Mouse (Mus musculus) kidney, postnatal 0 days (tissue): ENCODE measurements around the gene Dynlt1f. TPM values are rescaled to one million over a fixed set of nuclear protein-coding genes. Genes with fewer than 3 reads are reported as not detected.
"Not testable (repeated sequence)": the region's sequence is repeated elsewhere in the genome, so short reads cannot be mapped to it uniquely, and the experiment has no call there.

Source experiments
- ATAC-seq: fragments of 200-750 bp; cut with Nextera tagmentation; replicated peaks from 2 replicates; pipeline ENCODE4 v1.8.0; 2017; ENCODE audit warnings: low read depth, moderate number of reproducible peaks, moderate TSS enrichment, moderate library complexity; ENCODE audit not compliant: low FRiP score
- DNase-seq: peaks from one replicate; pipeline ENCODE4 v3.0.0-alpha.2; 2016; ENCODE audit warnings: low spot score
- H3K27ac ChIP-seq: fragments of 300-500 bp; sonication (generic); 2 replicates; pipeline ENCODE4 v1.5.1; 2014; ENCODE audit warnings: mild to moderate bottlenecking
- H3K27me3 ChIP-seq: fragments of 300-500 bp; sonication (generic); 2 replicates; pipeline ENCODE4 v1.6.1; 2014; ENCODE audit warnings: low read length, mixed read lengths; ENCODE audit not compliant: insufficient read depth
- H3K36me3 ChIP-seq: fragments of 300-500 bp; sonication (generic); 2 replicates; pipeline ENCODE4 v1.6.1; 2014; ENCODE audit warnings: low read length, mixed read lengths; ENCODE audit not compliant: insufficient read depth
- H3K4me1 ChIP-seq: fragments of 300-500 bp; sonication (generic); replicated peaks from 2 replicates; pipeline ENCODE4 v1.6.1; 2014; ENCODE audit warnings: antibody characterized with exemption, low read length, mixed read lengths; ENCODE audit not compliant: insufficient read depth
- H3K4me2 ChIP-seq: fragments of 300-500 bp; sonication (generic); 2 replicates; pipeline ENCODE4 v1.6.1; 2014; ENCODE audit warnings: mild to moderate bottlenecking, low read length, moderate library complexity, mixed read lengths
- H3K4me3 ChIP-seq: fragments of 300-500 bp; sonication (generic); replicated peaks from 2 replicates; pipeline ENCODE4 v1.5.1; 2014; ENCODE audit warnings: low read depth, low read length
- H3K9ac ChIP-seq: fragments of 300-500 bp; sonication (generic); 2 replicates; pipeline ENCODE4 v1.6.1; 2014; ENCODE audit warnings: low read depth, low read length
- H3K9me3 ChIP-seq: fragments of 300-500 bp; sonication (generic); replicated peaks from 2 replicates; pipeline ENCODE4 v1.6.1; 2016; ENCODE audit warnings: low read length, inconsistent platforms, mixed read lengths
- CTCF ChIP-seq: IDR thresholded peaks from 2 replicates; pipeline ENCODE4 v1.5.1; 2016; ENCODE audit warnings: antibody characterized with exemption, low read depth, mild to moderate bottlenecking, moderate library complexity
- WGBS: fragments of 180-500 bp; shearing (Covaris S2); extraction: QIAGEN DNeasy Blood & Tissue Kit; methylation state at CpG from one replicate; pipeline ENCODE4 v1.1.7; 2014; 5-methylcytosine and 5-hydroxymethylcytosine counted together
- polyA plus RNA-seq: library from polyadenylated mRNA; unstranded; fragments of >200 nt; fragmentation: Nextera tagmentation; extraction: Ambion mirVana; gene quantifications from 2 replicates; pipeline ENCODE4 v1.2.1, GENCODE M21; 2015

Dynlt1f gene
- polyA plus RNA-seq, result 254 and 271 TPM in 2 replicates

- H3K27me3 ChIP-seq, H3K4me1 ChIP-seq, H3K9me3 ChIP-seq, H3K36me3 ChIP-seq: not testable (repeated sequence)
- Histone ChIP-seq H3K4me2 (peak within 1 kb of the TSS; percentile 58), H3K4me3 (peak within 1 kb of the TSS; percentile 47), H3K27ac (peak within 1 kb of the TSS; percentile 47; the same call in 1 of the 2 replicates), H3K9ac (peak within 1 kb of the TSS; percentile 58)
- DNase-seq (peak; percentile 55), ATAC-seq (peak; percentile 96)
- WGBS, result 4% methylated on average over 20 of the region's 33 CpGs
These were observed at the start of gene Dynlt1f for GRCm38 (mm10) chr17:6655567-6656281. Dynlt1f (minus strand) TSS chr17:6655900.

GRCm38 (mm10) chr17:6703381-6704270 lies 47.9 kb upstream of the Dynlt1f start:
- not testable (repeated sequence) for DNase-seq, H3K4me1 ChIP-seq

GRCm38 (mm10) chr17:6702625-6703221 lies 47.0 kb upstream of the Dynlt1f start:
- not testable (repeated sequence) for H3K27me3 ChIP-seq, H3K9me3 ChIP-seq, H3K4me1 ChIP-seq, H3K27ac ChIP-seq, H3K9ac ChIP-seq, H3K36me3 ChIP-seq, DNase-seq, H3K4me3 ChIP-seq, ATAC-seq, H3K4me2 ChIP-seq
- 33% methylated on average over 1 of the region's 8 CpGs for whole genome bisulfite sequencing

More at GRCm38 (mm10) chr17:6703381-6704270, 47.9 kb upstream of the Dynlt1f start:
- not testable (repeated sequence) for H3K4me3 ChIP-seq, H3K9ac ChIP-seq, H3K27me3 ChIP-seq, H3K4me2 ChIP-seq, ATAC-seq, H3K9me3 ChIP-seq, H3K27ac ChIP-seq, H3K36me3 ChIP-seq
- WGBS, result 41% methylated on average over 6 of the region's 9 CpGs

GRCm38 (mm10) chr17:6700077-6700476 lies 44.4 kb upstream of the Dynlt1f start:
- H3K36me3 ChIP-seq, H3K9ac ChIP-seq, DNase-seq, H3K4me3 ChIP-seq, H3K4me2 ChIP-seq, ATAC-seq, H3K27me3 ChIP-seq, H3K27ac ChIP-seq, H3K4me1 ChIP-seq, H3K9me3 ChIP-seq: not testable (repeated sequence)
- 67% methylated on average over 3 of the region's 7 CpGs for WGBS

- ATAC-seq, result not testable (repeated sequence)
These were observed 43.8 kb upstream of the Dynlt1f start for GRCm38 (mm10) chr17:6699502-6699901.

GRCm38 (mm10) chr17:6697224-6697775 lies 41.6 kb upstream of the Dynlt1f start:
- H3K36me3 ChIP-seq, H3K27ac ChIP-seq, H3K9ac ChIP-seq, H3K4me1 ChIP-seq, H3K4me3 ChIP-seq, H3K9me3 ChIP-seq, H3K4me2 ChIP-seq, H3K27me3 ChIP-seq: not testable (repeated sequence)
- TF ChIP-seq CTCF, result peak; percentile 65
- peak; percentile 60 for DNase-seq
- peak; percentile 57; the same call in 1 of the 2 replicates for ATAC-seq
- 37% methylated on average over 2 of the region's 4 CpGs for WGBS

More at GRCm38 (mm10) chr17:6699502-6699901, 43.8 kb upstream of the Dynlt1f start:
- WGBS, result 85% methylated on average over 8 of the region's 9 CpGs
- not testable (repeated sequence) for H3K27ac ChIP-seq, H3K4me3 ChIP-seq, H3K9me3 ChIP-seq, H3K27me3 ChIP-seq, DNase-seq, H3K4me2 ChIP-seq, H3K4me1 ChIP-seq, H3K36me3 ChIP-seq, H3K9ac ChIP-seq

- not testable (repeated sequence) for H3K4me3 ChIP-seq, ATAC-seq, H3K27me3 ChIP-seq, H3K9me3 ChIP-seq, H3K27ac ChIP-seq, DNase-seq, H3K36me3 ChIP-seq, H3K4me1 ChIP-seq, H3K4me2 ChIP-seq, H3K9ac ChIP-seq
- 54% methylated on average over 7 of the region's 8 CpGs for WGBS
These were observed 40.8 kb upstream of the Dynlt1f start for GRCm38 (mm10) chr17:6696521-6696920.

GRCm38 (mm10) chr17:6695712-6696111 lies 40.0 kb upstream of the Dynlt1f start:
- H3K27ac ChIP-seq, H3K9ac ChIP-seq, H3K4me1 ChIP-seq, DNase-seq, H3K4me3 ChIP-seq, H3K36me3 ChIP-seq, H3K9me3 ChIP-seq, H3K27me3 ChIP-seq, ATAC-seq, H3K4me2 ChIP-seq: not testable (repeated sequence)
- WGBS, result 82% methylated on average over 9 of the region's 9 CpGs
